Mouse (Mus musculus) embryonic fibroblast, embryonic 13.5 days (primary cell): Measurements from ENCODE around the gene Patl1. TPM values are rescaled to one million over a fixed set of nuclear protein-coding genes. Genes with fewer than 3 reads are reported as not detected.
"Not testable (repeated sequence)": the region's sequence is repeated elsewhere in the genome, so short reads cannot be mapped to it uniquely, and the experiment has no call there.

Experiments used
- H3K27ac ChIP-seq: 2 replicates; pipeline ENCODE4 v1.5.1; 2012; ENCODE audit warnings: low read length, control low read depth, inconsistent platforms; ENCODE audit not compliant: insufficient read depth
- H3K4me1 ChIP-seq: 2 replicates; pipeline ENCODE4 v1.6.1; 2011; ENCODE audit warnings: low read length; ENCODE audit not compliant: control insufficient read depth, insufficient read depth
- H3K4me3 ChIP-seq: 2 replicates; pipeline ENCODE4 v1.5.1; 2011; ENCODE audit warnings: mild to moderate bottlenecking, control low read depth, low read length; ENCODE audit not compliant: insufficient read depth
- CTCF ChIP-seq: IDR thresholded peaks from 2 replicates; pipeline ENCODE4 v1.5.1; 2011; ENCODE audit warnings: mild to moderate bottlenecking, control low read depth, low read length, moderate library complexity, borderline replicate concordance; ENCODE audit not compliant: insufficient read depth
- POLR2A ChIP-seq: IDR thresholded peaks from 2 replicates; pipeline ENCODE4 v1.6.1; 2011; ENCODE audit warnings: low read depth, mild to moderate bottlenecking, control low read depth, low read length, moderate library complexity
- polyA plus RNA-seq: library from polyadenylated mRNA; stranded (reverse); fragments of >200 nt; gene quantifications from 2 replicates; pipeline ENCODE4 v1.2.4, GENCODE M21; 2011; ENCODE audit warnings: low read depth; ENCODE audit not compliant: missing spikeins, insufficient read length

Gene Patl1
- polyA plus RNA-seq, 1 experiment: 26.1 TPM

DNA sequence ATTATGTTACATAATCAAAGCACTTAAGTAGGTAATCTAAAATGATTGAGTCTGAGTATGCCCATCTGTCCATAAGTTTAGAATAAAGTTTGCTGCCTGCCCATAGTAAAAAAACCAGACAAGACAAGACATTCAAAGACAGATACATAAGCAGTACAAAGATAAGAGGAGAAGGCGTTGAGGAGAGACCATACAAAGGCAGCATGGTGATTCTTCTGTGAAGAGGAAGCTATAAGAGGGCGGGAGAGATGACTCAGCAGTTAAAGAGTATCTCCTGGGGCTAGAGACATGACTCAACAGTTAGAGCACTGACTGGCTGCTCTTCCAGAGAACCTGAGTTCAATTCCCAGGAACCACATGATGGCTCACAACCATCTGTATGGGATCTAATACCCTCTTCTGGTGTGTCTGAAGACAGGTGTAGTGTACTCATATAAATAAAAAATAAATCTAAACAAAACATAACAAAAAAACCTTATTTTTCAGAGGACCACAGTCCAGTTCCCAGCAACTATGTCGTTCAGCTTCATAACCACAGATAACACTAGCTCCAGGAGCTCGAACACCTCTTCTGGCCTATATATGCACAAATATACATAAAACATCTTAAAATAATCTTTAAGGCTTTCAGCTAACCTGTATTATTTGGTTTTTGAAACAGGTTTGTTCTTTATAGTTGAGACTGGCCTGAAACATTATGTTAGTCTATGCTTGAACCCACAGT, 16.0 kb downstream of the Patl1 start:
- Histone ChIP-seq H3K27ac (no peak overlapping the region), H3K4me1 (no peaks in the 10 kb centered on the region), H3K4me3 (no peak overlapping the region)
- TF ChIP-seq POLR2A (no peak), CTCF (no peak)

DNA sequence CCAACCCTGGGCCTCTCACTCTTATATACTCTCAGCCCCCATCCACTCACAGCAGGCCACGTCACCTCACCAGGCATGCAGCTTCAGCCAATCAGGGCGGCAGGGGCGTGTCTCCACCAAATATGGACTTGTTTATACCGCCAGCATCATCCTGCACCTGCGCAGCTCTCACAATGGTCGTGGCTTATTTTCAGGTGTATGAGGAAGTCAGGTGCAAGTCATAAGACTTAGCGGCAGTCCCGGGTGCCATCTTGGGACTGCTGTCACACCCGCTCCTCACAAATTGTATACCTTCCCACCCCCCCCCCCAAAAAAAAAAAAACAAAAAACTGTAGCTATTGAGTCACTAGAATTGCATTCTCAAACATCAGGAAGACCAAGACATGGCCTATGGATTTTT, 34.3 kb downstream of the Patl1 start:
- H3K4me1 ChIP-seq, H3K27ac ChIP-seq, H3K4me3 ChIP-seq: not testable (repeated sequence)

DNA sequence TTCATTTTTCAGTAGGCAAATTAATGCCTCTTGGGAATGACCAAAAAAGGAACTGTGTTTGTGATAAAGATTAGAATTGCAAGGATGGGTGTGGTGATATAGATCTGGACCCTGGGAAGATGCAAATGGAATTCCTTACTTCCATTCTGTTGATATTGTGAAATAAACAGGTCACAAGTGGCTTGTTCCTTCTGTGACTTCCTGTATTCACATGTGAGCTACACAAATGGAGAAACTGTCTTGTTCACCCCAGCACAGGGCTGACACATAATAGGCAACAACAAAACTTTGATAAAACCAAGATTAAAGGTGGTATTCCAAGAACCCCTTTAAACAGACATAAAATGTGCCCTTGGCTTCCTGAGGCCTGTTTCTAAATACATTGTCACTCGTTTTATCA, 37.7 kb downstream of the Patl1 start:
- Histone ChIP-seq H3K4me1 (no peaks in the 10 kb centered on the region), H3K27ac (no peak overlapping the region), H3K4me3 (no peak overlapping the region)
- TF ChIP-seq CTCF (no peak), POLR2A (no peak)

DNA sequence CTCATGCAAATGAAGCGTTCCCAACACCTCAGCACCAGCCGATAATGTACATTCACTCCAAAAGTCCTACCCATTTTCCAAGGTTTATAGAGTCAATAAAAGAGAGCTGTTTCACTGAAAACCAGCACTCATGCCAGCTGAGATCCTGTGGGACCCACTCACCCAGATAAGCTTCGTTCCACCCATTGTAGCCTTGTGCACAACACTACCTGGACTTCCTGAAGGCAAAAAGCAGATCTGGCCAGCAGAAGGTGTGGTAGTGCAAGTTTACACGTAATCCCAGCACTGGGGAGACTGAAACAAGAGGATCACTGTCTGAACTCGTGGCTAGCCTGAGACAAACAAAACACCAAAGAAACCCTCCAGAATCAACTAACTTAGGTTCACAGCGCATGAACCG, 38.5 kb downstream of the Patl1 start:
- Histone ChIP-seq H3K4me1 (no peaks in the 10 kb centered on the region), H3K27ac (no peak overlapping the region), H3K4me3 (no peak overlapping the region)
- TF ChIP-seq CTCF: no peak
- TF ChIP-seq POLR2A: no peak

DNA sequence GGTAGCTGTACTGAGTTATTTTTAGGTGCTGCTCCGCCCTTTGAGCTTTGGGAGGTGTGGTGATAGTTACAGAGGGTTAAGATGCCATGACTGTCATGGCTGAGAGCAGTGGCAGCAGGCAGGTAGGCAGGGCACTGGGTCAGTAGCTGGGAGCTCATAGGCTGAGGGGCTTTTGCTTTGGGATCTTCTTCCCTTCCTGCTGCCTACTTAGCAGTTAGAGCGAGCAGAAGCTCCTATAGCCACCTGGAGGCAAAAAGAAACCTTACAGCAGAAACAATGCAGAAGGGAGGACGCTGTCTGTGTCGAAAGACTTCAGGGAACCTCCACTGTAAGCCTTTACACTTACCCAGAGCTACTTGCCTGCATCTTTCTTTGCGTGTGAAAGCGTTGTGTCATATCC, 42.0 kb downstream of the Patl1 start:
- Histone ChIP-seq H3K4me1 (no peaks in the 10 kb centered on the region), H3K4me3 (no peak overlapping the region), H3K27ac (no peak overlapping the region)
- TF ChIP-seq CTCF (no peak), POLR2A (no peak)

DNA sequence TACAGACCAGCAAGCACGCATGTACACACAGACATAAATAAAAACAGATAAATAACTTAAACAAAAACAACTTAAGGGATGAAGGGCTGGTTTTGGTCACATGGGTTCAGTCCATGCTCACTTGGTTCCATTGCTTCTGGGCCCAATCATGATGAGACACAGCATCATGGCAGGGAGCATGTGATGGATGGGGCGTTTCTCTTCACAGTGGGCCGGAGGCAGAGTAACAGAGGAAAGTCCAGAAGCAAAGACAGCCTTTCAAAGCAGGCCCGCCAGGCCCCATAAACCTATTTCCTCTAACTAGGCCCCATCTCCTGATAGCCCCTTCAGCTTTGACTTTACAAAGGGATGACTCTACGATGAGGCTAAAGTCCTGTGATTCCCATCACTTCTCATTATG, 44.4 kb downstream of the Patl1 start:
- TF ChIP-seq POLR2A (no peak), CTCF (no peak)
- H3K4me1 ChIP-seq: no peaks in the 10 kb centered on the region

DNA sequence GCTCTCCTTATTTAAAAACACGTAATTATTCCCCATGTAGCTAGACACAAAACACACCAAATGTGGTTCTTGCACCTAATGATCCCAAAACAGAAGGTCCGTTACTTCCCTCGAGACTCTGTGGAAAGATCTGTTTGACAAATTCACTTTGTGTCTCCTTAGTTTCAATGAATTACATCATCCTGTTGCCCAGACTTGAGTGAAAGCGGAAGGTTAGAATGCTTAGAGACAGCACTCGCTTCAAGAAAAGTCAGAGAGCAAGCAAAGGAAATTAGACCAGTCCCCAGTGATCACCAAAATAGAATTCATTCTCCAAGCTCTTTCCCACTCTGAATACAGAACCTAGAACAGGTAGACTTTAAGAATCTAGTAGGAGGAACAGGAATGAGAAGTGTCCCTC, 45.2 kb downstream of the Patl1 start:
- peak overlapping the region; percentile 26; the same call in 1 of the 2 replicates for H3K27ac ChIP-seq
- H3K4me3 ChIP-seq: no peak overlapping the region
- no peaks in the 10 kb centered on the region for H3K4me1 ChIP-seq
- TF ChIP-seq CTCF (no peak), POLR2A (no peak)

More for the DNA sequence above, 44.4 kb downstream of the Patl1 start:
- Histone ChIP-seq H3K27ac (no peak overlapping the region), H3K4me3 (no peak overlapping the region)

DNA sequence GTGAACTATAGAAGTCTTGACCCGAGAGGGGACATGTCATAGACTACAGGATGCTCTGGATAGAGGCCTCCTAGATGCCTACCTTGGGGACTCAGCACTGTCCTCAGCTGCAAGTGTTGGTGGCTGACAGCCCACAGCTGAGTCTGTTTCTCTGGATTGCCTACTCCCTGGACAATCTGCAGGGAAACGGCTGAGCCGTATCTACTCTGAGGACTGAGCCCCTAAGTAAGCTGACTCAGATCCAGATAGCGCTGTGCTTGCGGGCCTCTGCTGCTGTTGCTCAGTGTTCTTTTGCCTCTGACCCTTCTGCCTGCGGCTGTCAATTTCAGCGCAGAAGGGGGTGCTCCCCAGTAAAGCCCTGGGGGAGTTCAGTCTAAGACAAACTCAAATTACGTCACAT, 45.6 kb downstream of the Patl1 start:
- Histone ChIP-seq H3K4me3 (no peak overlapping the region), H3K4me1 (no peaks in the 10 kb centered on the region), H3K27ac (0 out of 2 replicates have a peak overlapping the region, but pooled peaks have one; percentile 26)
- no peak for TF ChIP-seq POLR2A
- TF ChIP-seq CTCF: no peak

DNA sequence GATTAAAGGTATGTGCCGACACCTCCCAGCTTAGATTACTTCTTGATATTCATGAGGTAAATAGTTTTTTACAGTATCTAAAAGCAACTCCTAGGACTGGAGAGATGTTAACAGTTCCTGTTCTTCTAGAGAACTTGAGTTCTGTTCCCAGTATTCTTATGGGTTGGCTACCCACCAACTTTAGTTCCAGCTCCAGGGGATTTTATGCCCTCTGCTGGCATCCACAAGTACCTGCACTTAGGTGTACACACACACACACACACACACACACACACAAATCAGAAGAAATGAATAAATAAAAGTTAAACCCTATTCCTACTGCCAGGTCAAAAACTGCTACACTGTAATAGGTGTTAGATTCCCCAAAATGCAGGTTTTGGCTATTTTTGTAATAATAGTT, 52.1 kb downstream of the Patl1 start:
- Histone ChIP-seq H3K4me3 (no peak overlapping the region), H3K27ac (no peak overlapping the region)
- TF ChIP-seq CTCF (no peak), POLR2A (no peak)

DNA sequence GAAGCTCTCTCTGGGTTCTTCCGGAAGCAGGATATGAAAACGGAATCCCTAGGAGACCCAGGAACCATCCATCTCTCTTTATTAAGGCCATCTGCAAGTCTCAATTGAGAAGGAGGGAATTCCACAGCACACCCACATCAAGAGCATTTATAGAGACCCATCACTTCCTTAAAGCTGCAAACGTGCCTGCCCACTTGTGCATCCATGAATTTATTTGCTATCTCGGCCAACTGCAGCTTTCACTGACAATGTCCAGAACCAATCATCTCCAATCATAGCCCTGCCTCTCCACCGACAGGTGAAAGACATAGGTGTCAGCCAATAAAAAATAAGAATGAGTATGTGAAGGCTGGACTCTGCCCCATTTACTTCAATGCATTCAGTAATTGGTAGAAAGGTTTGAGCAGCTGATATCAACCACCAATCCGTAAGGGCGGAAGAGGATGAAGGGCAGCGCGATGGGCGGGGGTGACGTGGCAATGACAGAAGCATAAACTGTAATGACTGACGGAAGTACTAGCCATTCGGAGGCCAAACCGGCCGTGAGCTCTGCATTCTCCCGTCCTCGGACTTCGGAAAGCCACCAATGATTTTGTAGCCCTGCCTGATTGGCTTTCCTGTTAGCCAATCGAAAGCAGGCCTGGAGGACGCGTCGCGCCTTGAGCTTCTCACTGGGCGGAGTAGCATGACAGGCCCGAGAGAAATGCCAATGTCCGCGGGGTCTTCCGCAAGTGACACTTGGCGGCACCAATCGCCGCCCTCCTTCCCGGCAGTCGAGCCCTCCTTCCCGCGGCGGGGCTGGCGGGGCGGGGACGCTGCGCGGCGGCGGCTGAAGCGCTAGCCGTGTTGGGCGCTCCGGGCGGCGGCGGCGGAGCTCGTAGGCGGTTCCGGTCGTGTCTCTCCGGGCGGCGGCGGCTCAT, 53.1 kb downstream of the Patl1 start, which contains the start of gene Osbp:
TSS of gene Osbp (plus strand) at position 919 of the 920 bp plus-strand sequence.
- H3K4me3 ChIP-seq: peak within 1 kb of the TSS; percentile 91
- H3K4me1 ChIP-seq: peaks cover 11% of the 10 kb centered on the region
- peak within 1 kb of the TSS; percentile 84 for H3K27ac ChIP-seq
- TF ChIP-seq POLR2A (peak; percentile 91), CTCF (no peak)

More for the DNA sequence above, 52.1 kb downstream of the Patl1 start:
- peaks cover 7% of the 10 kb centered on the region for H3K4me1 ChIP-seq
